Mouse (Mus musculus) MEL (cell line): ENCODE data around the gene Atrnl1.

ENCODE experiments used
- CTCF ChIP-seq, 3 experiments: IDR thresholded peaks in 2 of 3; conservative IDR thresholded peaks in 1 of 3; 2 replicates each; pipeline ENCODE4 v1.5.1; 2011 to 2012; ENCODE audit warnings: low read length in 3 of 3, low read depth in 2 of 3, mild to moderate bottlenecking in 2 of 3, improper control_type of control experiment in 1 of 3, inconsistent platforms in 1 of 3, mixed read lengths in 1 of 3, moderate library complexity in 1 of 3; ENCODE audit not compliant: control insufficient read depth in 1 of 3, insufficient read depth in 1 of 3, poor library complexity in 1 of 3, severe bottlenecking in 1 of 3
- GATA1 ChIP-seq: IDR thresholded peaks from 2 replicates; pipeline ENCODE4 v1.6.1; 2011; ENCODE audit warnings: low read depth, low read length, improper control_type of control experiment
- POLR2A ChIP-seq, 2 experiments: IDR thresholded peaks; 2 replicates each; pipeline ENCODE4 v1.6.1; 2011 to 2012; ENCODE audit warnings: low read length in 2 of 2, mild to moderate bottlenecking in 2 of 2, control low read depth in 1 of 2, improper control_type of control experiment in 1 of 2, low read depth in 1 of 2, moderate library complexity in 1 of 2; ENCODE audit not compliant: control insufficient read depth in 1 of 2, insufficient read depth in 1 of 2, poor library complexity in 1 of 2

GRCm38 (mm10) chr19:57817736-57818135, 206.9 kb downstream of the Atrnl1 start:
- TF ChIP-seq GATA1 = no peak
- TF ChIP-seq CTCF (IDR thresholded peaks at IDR 0.05 in 2 of 3, conservative IDR thresholded peaks at IDR 0.05 in 1 of 3; ENCODE audit: control insufficient read depth in 1 of 3, insufficient read depth in 1 of 3, low read depth in 2 of 3, low read length in 3 of 3, poor library complexity in 1 of 3, severe bottlenecking in 1 of 3) = no peak
- no peak for TF ChIP-seq POLR2A (IDR thresholded peaks at IDR 0.05; ENCODE audit: control insufficient read depth in 1 of 2, insufficient read depth in 1 of 2, low read depth in 1 of 2, low read length in 2 of 2, poor library complexity in 1 of 2)
